35 mouse cellular contexts compared by ENCODE assay signal in the genomic region with DNA sequence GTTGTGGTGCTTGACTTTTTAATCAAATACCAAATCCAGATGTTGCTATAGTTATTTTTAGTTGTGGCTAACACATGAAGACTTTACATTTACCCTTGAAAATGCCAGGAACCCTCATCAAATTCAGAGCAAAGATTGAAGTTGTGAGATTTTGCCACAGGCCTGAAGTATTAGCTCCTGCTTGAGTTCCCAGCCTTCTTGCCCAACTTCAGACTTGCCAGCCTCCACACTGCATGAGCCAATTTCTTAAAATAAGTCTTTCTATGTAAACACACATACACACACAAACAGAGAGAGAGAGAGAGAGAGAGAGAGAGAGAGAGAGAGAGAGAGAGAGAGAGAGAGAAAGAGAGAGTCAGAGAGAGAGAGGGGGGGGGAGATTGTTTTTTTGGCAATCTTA.
"Had no signal": no experiment of that assay in that cellular context is flagged by ENCODE, and none has a peak within 500 bp of the region (broad histone marks: within the 10 kb centered on the region; RNA-seq: fewer than 3 reads in every experiment).

No protein-coding gene starts in this region.

- H3K27ac ChIP-seq: heart, embryonic 13.5 days; heart, embryonic 15.5 days; hindbrain, embryonic 10.5 days; hindbrain, embryonic 12.5 days; hindbrain, embryonic 13.5 days; hindbrain, embryonic 14.5 days; hindbrain, embryonic 15.5 days; hindbrain, postnatal 0 days; intestine, embryonic 15.5 days; kidney, embryonic 15.5 days; kidney, postnatal 0 days; layer of hippocampus, adult 2 months; left cerebral cortex, adult 2 months had no signal

- H3K4me2 ChIP-seq: heart, embryonic 11.5 days; heart, embryonic 12.5 days; heart, embryonic 13.5 days; heart, embryonic 15.5 days; hindbrain, embryonic 12.5 days; hindbrain, embryonic 13.5 days; hindbrain, embryonic 14.5 days; hindbrain, embryonic 15.5 days; intestine, embryonic 15.5 days; kidney, embryonic 15.5 days had no signal

- H3K9ac ChIP-seq: heart, embryonic 12.5 days; heart, embryonic 13.5 days; heart, embryonic 15.5 days; hindbrain, embryonic 12.5 days; hindbrain, embryonic 13.5 days; hindbrain, embryonic 14.5 days; hindbrain, embryonic 15.5 days; intestine, embryonic 15.5 days; kidney, embryonic 15.5 days had no signal

- H3K4me3 ChIP-seq: heart, embryonic 12.5 days; heart, embryonic 13.5 days; heart, embryonic 15.5 days; hindbrain, embryonic 10.5 days; hindbrain, embryonic 12.5 days; hindbrain, embryonic 13.5 days; hindbrain, embryonic 15.5 days; intestine, embryonic 15.5 days; kidney, embryonic 15.5 days; layer of hippocampus, adult 2 months; left cerebral cortex, adult 2 months had no signal

- H3K36me3 ChIP-seq: heart, embryonic 12.5 days; heart, embryonic 13.5 days; heart, embryonic 15.5 days; hindbrain, embryonic 10.5 days; hindbrain, embryonic 12.5 days; hindbrain, embryonic 13.5 days; hindbrain, embryonic 15.5 days; intestine, embryonic 15.5 days; kidney, embryonic 15.5 days had no signal

- H3K9me3 ChIP-seq: heart, embryonic 12.5 days; heart, embryonic 13.5 days; heart, embryonic 15.5 days; hindbrain, embryonic 10.5 days; hindbrain, embryonic 12.5 days; hindbrain, embryonic 13.5 days; hindbrain, embryonic 15.5 days; intestine, embryonic 15.5 days; kidney, embryonic 15.5 days had no signal

- ATAC-seq: hindbrain, embryonic 16.5 days; hindbrain, postnatal 0 days; inflammation-experienced regulatory T-cells, adult 6 months; intestine, embryonic 15.5 days; intestine, embryonic 16.5 days; intestine, postnatal 0 days had no signal

- H3K27me3 ChIP-seq: heart, embryonic 12.5 days; heart, embryonic 13.5 days; heart, embryonic 15.5 days; hindbrain, embryonic 12.5 days; hindbrain, embryonic 13.5 days; hindbrain, embryonic 15.5 days; intestine, embryonic 15.5 days; kidney, embryonic 15.5 days had no signal

- H3K4me1 ChIP-seq: heart, embryonic 12.5 days; heart, embryonic 13.5 days; heart, embryonic 15.5 days; hindbrain, embryonic 10.5 days; hindbrain, embryonic 12.5 days; hindbrain, embryonic 13.5 days; hindbrain, embryonic 15.5 days; kidney, embryonic 15.5 days had no signal

- DNase-seq: heart, postnatal 10 days; heart, postnatal 14 days; heart, postnatal 36 days; heart, postnatal 4 days; kidney, adult 11 months; kidney, adult 18-20 months; kidney, adult 2 months; kidney, adult 8-10 months; kidney, adult 9 months; kidney, postnatal 10 days; kidney, postnatal 14 days; kidney, postnatal 25 days; kidney, postnatal 36 days; kidney, postnatal 4 days; layer of hippocampus, adult 9-11 months; layer of hippocampus, postnatal 36 days had no signal
